Mouse (Mus musculus): ENCODE measurements around the gene Vav2. TPM values are rescaled to one million over a fixed set of nuclear protein-coding genes. Genes with fewer than 3 reads are reported as not detected.

Vav2 gene
- polyA plus RNA-seq, 1 experiment, result not detected

- H3K4me1 ChIP-seq (ENCODE audit: control insufficient read depth, insufficient read depth, low read length), result peaks cover 64% of the 10 kb centered on the region
- WGBS, result 82% methylated on average over 4 of the region's 4 CpGs
- H3K27ac ChIP-seq (ENCODE audit: insufficient read depth, low read depth, low read length), result no peak overlapping the region
- TF ChIP-seq CTCF (IDR thresholded peaks at IDR 0.05; ENCODE audit: insufficient read depth, low read depth, low read length), result no peak
- no peak for TF ChIP-seq POLR2A (IDR thresholded peaks at IDR 0.05; ENCODE audit: insufficient read depth, low read depth, low read length)
- H3K4me3 ChIP-seq (ENCODE audit: insufficient read depth, low read depth, low read length), result no peak overlapping the region
Measured at GRCm38 (mm10) chr2:27469292-27469990, 42.6 kb upstream of the Vav2 start.

DNA sequence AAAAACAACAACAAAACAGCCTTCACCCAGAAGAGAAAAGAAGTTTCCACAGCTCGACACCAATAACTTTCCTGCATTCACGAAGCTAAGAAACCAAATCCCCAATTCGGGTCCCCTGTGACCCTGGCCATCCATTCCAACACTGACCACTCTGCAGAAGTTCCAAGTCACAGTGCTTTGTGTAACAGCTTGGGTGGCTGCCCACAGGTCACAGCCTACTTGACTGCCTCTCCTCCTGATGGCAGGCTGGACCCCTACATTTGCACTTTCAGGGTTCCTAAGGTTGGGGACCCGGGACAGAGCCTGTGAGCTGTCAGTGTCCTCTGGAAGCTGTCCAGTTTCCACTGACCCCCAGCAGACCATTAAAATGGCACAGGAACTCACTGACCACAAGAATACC is 36.1 kb upstream of the Vav2 start:
- H3K4me1 ChIP-seq (ENCODE audit: control insufficient read depth, insufficient read depth, low read length), result peaks cover 31% of the 10 kb centered on the region
- H3K4me3 ChIP-seq (ENCODE audit: insufficient read depth, low read depth, low read length), result no peak overlapping the region
- no peak for TF ChIP-seq CTCF (IDR thresholded peaks at IDR 0.05; ENCODE audit: insufficient read depth, low read depth, low read length)
- no peak for TF ChIP-seq POLR2A (IDR thresholded peaks at IDR 0.05; ENCODE audit: insufficient read depth, low read depth, low read length)
- WGBS, result 83% methylated on average over 4 of the region's 4 CpGs
- H3K27ac ChIP-seq (ENCODE audit: insufficient read depth, low read depth, low read length), result no peak overlapping the region

GRCm38 (mm10) chr2:27461881-27462660 is 35.2 kb upstream of the Vav2 start:
- Histone ChIP-seq H3K27ac (ENCODE audit: insufficient read depth, low read depth, low read length) (no peak overlapping the region), H3K4me1 (ENCODE audit: control insufficient read depth, insufficient read depth, low read length) (peaks cover 25% of the 10 kb centered on the region), H3K4me3 (ENCODE audit: insufficient read depth, low read depth, low read length) (no peak overlapping the region)
- TF ChIP-seq POLR2A (IDR thresholded peaks at IDR 0.05; ENCODE audit: insufficient read depth, low read depth, low read length) (no peak), CTCF (IDR thresholded peaks at IDR 0.05; ENCODE audit: insufficient read depth, low read depth, low read length) (no peak)
- WGBS, result 93% methylated on average over 4 of the region's 4 CpGs

DNA sequence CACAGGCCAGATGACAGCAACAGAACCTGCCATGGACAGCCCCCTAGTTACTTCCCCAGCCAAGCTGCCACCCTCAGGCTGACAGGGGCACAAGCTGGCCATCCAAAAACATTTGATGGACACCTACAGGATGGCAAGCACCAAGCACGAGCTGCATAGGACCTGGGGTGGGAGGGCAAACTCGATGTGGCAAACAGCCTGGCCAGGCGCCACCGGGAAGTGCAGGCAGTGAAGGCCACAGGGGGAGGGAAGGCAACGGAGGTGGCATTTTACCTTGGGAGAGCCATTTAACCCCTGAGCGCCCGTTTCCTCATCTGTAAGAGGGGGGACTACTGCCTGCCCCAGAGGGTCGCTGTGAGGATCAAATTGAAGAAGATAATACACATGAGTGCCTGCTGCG is 33.8 kb upstream of the Vav2 start:
- Histone ChIP-seq H3K4me3 (ENCODE audit: insufficient read depth, low read depth, low read length) (no peak overlapping the region), H3K27ac (ENCODE audit: insufficient read depth, low read depth, low read length) (no peak overlapping the region), H3K4me1 (ENCODE audit: control insufficient read depth, insufficient read depth, low read length) (peaks cover 20% of the 10 kb centered on the region)
- WGBS, result 56% methylated on average over 9 of the region's 9 CpGs
- TF ChIP-seq POLR2A (IDR thresholded peaks at IDR 0.05; ENCODE audit: insufficient read depth, low read depth, low read length) (no peak), CTCF (IDR thresholded peaks at IDR 0.05; ENCODE audit: insufficient read depth, low read depth, low read length) (no peak)

DNA sequence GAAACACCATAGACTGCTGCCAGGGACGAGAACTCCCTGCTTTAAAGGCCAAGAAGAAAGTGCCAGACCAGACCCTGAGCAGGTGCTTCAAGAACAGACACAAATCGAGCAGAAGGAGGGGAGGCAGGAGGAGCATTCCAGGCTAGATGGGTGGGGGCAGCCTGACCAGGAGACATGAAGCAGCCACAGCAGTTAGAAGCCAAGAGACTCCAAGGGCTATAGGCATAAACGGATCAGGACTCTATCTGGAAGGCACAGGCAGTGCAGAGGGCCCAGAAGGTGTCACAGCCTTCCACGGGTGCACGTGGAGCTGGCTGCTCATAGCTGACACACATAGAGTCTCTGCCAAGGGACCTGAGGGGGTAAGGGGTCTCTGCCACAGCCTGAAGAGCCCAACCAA is 33.3 kb upstream of the Vav2 start:
- TF ChIP-seq CTCF (IDR thresholded peaks at IDR 0.05; ENCODE audit: insufficient read depth, low read depth, low read length) (no peak), POLR2A (IDR thresholded peaks at IDR 0.05; ENCODE audit: insufficient read depth, low read depth, low read length) (no peak)
- Histone ChIP-seq H3K27ac (ENCODE audit: insufficient read depth, low read depth, low read length) (no peak overlapping the region), H3K4me3 (ENCODE audit: insufficient read depth, low read depth, low read length) (no peak overlapping the region), H3K4me1 (ENCODE audit: control insufficient read depth, insufficient read depth, low read length) (peaks cover 20% of the 10 kb centered on the region)
- WGBS, result 83% methylated on average over 5 of the region's 5 CpGs

- WGBS, result 67% methylated on average over 7 of the region's 7 CpGs
- TF ChIP-seq CTCF (IDR thresholded peaks at IDR 0.05; ENCODE audit: insufficient read depth, low read depth, low read length) (no peak), POLR2A (IDR thresholded peaks at IDR 0.05; ENCODE audit: insufficient read depth, low read depth, low read length) (no peak)
- no peak overlapping the region for H3K27ac ChIP-seq (ENCODE audit: insufficient read depth, low read depth, low read length)
- H3K4me1 ChIP-seq (ENCODE audit: control insufficient read depth, insufficient read depth, low read length), result peaks cover 19% of the 10 kb centered on the region
- no peak overlapping the region for H3K4me3 ChIP-seq (ENCODE audit: insufficient read depth, low read depth, low read length)
Measured at GRCm38 (mm10) chr2:27459735-27460134, 32.9 kb upstream of the Vav2 start.

- 69% methylated on average over 14 of the region's 14 CpGs for WGBS
- Histone ChIP-seq H3K4me1 (ENCODE audit: control insufficient read depth, insufficient read depth, low read length) (peaks cover 6% of the 10 kb centered on the region; the same call in 1 of the 2 replicates), H3K27ac (ENCODE audit: insufficient read depth, low read depth, low read length) (no peak overlapping the region), H3K4me3 (ENCODE audit: insufficient read depth, low read depth, low read length) (no peak overlapping the region)
- TF ChIP-seq CTCF (IDR thresholded peaks at IDR 0.05; ENCODE audit: insufficient read depth, low read depth, low read length) (no peak), POLR2A (IDR thresholded peaks at IDR 0.05; ENCODE audit: insufficient read depth, low read depth, low read length) (no peak)
Measured at GRCm38 (mm10) chr2:27450226-27450625, 23.4 kb upstream of the Vav2 start.

DNA sequence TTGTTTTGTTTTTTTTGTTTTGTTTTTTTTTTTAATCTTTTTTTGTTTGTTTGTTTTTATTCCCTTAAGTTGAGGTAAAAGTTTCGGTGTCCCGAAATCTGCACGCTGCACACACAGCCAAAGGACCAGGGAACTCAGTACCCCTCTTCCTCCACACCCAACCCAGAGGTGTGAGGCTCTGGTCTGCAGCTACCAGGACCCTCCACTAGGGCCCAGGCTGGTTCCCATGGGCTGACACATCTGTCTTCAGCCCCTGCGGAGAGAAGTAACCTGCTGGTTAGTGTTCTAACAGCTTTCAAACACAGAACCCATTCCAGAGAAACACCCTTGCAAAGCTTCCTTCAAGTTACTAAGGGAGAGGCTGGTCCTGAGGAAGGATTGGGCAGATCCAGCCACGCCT is 20.9 kb upstream of the Vav2 start:
- Histone ChIP-seq H3K27ac (ENCODE audit: insufficient read depth, low read depth, low read length) (no peak overlapping the region), H3K4me3 (ENCODE audit: insufficient read depth, low read depth, low read length) (no peak overlapping the region), H3K4me1 (ENCODE audit: control insufficient read depth, insufficient read depth, low read length) (peaks cover 13% of the 10 kb centered on the region)
- TF ChIP-seq POLR2A (IDR thresholded peaks at IDR 0.05; ENCODE audit: insufficient read depth, low read depth, low read length), result no peak
- TF ChIP-seq CTCF (IDR thresholded peaks at IDR 0.05; ENCODE audit: insufficient read depth, low read depth, low read length), result no peak; the same call in 1 of the 2 replicates
- 90% methylated on average over 5 of the region's 5 CpGs for WGBS

- 89% methylated on average over 8 of the region's 8 CpGs for WGBS
- H3K4me3 ChIP-seq (ENCODE audit: insufficient read depth, low read depth, low read length), result no peak overlapping the region
- TF ChIP-seq POLR2A (IDR thresholded peaks at IDR 0.05; ENCODE audit: insufficient read depth, low read depth, low read length) (no peak), CTCF (IDR thresholded peaks at IDR 0.05; ENCODE audit: insufficient read depth, low read depth, low read length) (no peak)
- no peak overlapping the region for H3K27ac ChIP-seq (ENCODE audit: insufficient read depth, low read depth, low read length)
- H3K4me1 ChIP-seq (ENCODE audit: control insufficient read depth, insufficient read depth, low read length), result peaks cover 14% of the 10 kb centered on the region
Measured at GRCm38 (mm10) chr2:27446812-27447211, 20.0 kb upstream of the Vav2 start.
